Mouse (Mus musculus): ENCODE measurements around the gene Ist1. TPM values are rescaled to one million over a fixed set of nuclear protein-coding genes. Genes with fewer than 3 reads are reported as not detected.

Ist1 gene
- total RNA-seq, 1 experiment, result 28.5 TPM

- H3K4me1 ChIP-seq (ENCODE audit: control insufficient read depth in 2 of 2, insufficient read depth in 2 of 2, low read length in 2 of 2, poor library complexity in 1 of 2), result no peaks in the 10 kb centered on the region
- DNase-seq (ENCODE audit: low read depth, low spot score), result no peak
- H3K9me3 ChIP-seq (ENCODE audit: control insufficient read depth, insufficient read depth, low read depth, low read length), result no peaks in the 10 kb centered on the region
- H3K36me3 ChIP-seq (ENCODE audit: control insufficient read depth, insufficient read depth, low read length, poor library complexity, severe bottlenecking), result no peaks in the 10 kb centered on the region
- TF ChIP-seq ZC3H11A (IDR thresholded peaks at IDR 0.05; ENCODE audit: borderline replicate concordance, low read depth, low read length) (no peak), CHD2 (IDR thresholded peaks at IDR 0.05; ENCODE audit: low read depth, low read length) (no peak), MAFK (IDR thresholded peaks at IDR 0.05; ENCODE audit: insufficient read depth, low read depth, low read length) (no peak), HCFC1 (IDR thresholded peaks at IDR 0.05; ENCODE audit: borderline replicate concordance, insufficient read depth, low read length) (no peak), ZNF384 (IDR thresholded peaks at IDR 0.05; ENCODE audit: low read depth, low read length) (no peak)
- H3K27ac ChIP-seq (ENCODE audit: insufficient read depth, low read depth, low read length, poor library complexity, severe bottlenecking), result no peak overlapping the region
- H3K4me3 ChIP-seq (ENCODE audit: insufficient read depth in 1 of 2, low read depth in 1 of 2, low read length in 2 of 2, poor library complexity in 1 of 2, severe bottlenecking in 1 of 2), result no peak overlapping the region
- in situ Hi-C loops (cut with MboI; ENCODE audit: low sequenced_read_pairs in 2 of 2, unreplicated experiment in 2 of 2), result no loop called here
- no peak overlapping the region for H3K9ac ChIP-seq (ENCODE audit: insufficient read depth, low read depth, low read length, poor library complexity, severe bottlenecking)
Observed at GRCm38 (mm10) chr8:109632498-109632897, 60.6 kb downstream of the Ist1 start.

- Histone ChIP-seq H3K4me3 (ENCODE audit: insufficient read depth in 1 of 2, low read depth in 1 of 2, low read length in 2 of 2, poor library complexity in 1 of 2, severe bottlenecking in 1 of 2) (no peak overlapping the region), H3K9ac (ENCODE audit: insufficient read depth, low read depth, low read length, poor library complexity, severe bottlenecking) (no peak overlapping the region), H3K27ac (ENCODE audit: insufficient read depth, low read depth, low read length, poor library complexity, severe bottlenecking) (no peak overlapping the region), H3K4me1 (ENCODE audit: control insufficient read depth in 2 of 2, insufficient read depth in 2 of 2, low read length in 2 of 2, poor library complexity in 1 of 2) (no peaks in the 10 kb centered on the region), H3K9me3 (ENCODE audit: control insufficient read depth, insufficient read depth, low read depth, low read length) (no peaks in the 10 kb centered on the region), H3K36me3 (ENCODE audit: control insufficient read depth, insufficient read depth, low read length, poor library complexity, severe bottlenecking) (no peaks in the 10 kb centered on the region)
- in situ Hi-C loops (cut with MboI; ENCODE audit: low sequenced_read_pairs in 2 of 2, unreplicated experiment in 2 of 2), result no loop called here
- DNase-seq (ENCODE audit: low read depth, low spot score), result no peak
- TF ChIP-seq CHD2 (IDR thresholded peaks at IDR 0.05; ENCODE audit: low read depth, low read length) (no peak), ZNF384 (IDR thresholded peaks at IDR 0.05; ENCODE audit: low read depth, low read length) (no peak), HCFC1 (IDR thresholded peaks at IDR 0.05; ENCODE audit: borderline replicate concordance, insufficient read depth, low read length) (no peak)
Observed at GRCm38 (mm10) chr8:109628638-109629037, 64.4 kb downstream of the Ist1 start.

Other genes with a start within 250 kb of the Ist1 start
- gene Pmfbp1, start 199.2 kb downstream of the Ist1 start, total RNA-seq (2012; rRNA removed), result not detected in 2 replicates
- gene Dhx38, start 127.4 kb downstream of the Ist1 start, total RNA-seq (2012; rRNA removed), result 54.7 and 61.8 TPM in 2 replicates
- 4.1 and 7.8 TPM in 2 replicates for gene Txnl4b, start 127.4 kb downstream of the Ist1 start, total RNA-seq (2012; rRNA removed)
- gene Hp, start 114.1 kb downstream of the Ist1 start, total RNA-seq (2012; rRNA removed), result not detected in 2 replicates
- gene Dhodh, start 84.6 kb downstream of the Ist1 start, total RNA-seq (2012; rRNA removed), result 57.3 and 103 TPM in 2 replicates
- gene Pkd1l3, start 78.7 kb downstream of the Ist1 start, total RNA-seq (2012; rRNA removed), result 0.54 and 0.58 TPM in 2 replicates
- gene Zfp821, start 12.3 kb upstream of the Ist1 start, total RNA-seq (2012; rRNA removed), result 8.7 and 9.1 TPM in 2 replicates
- gene Atxn1l, start 44.5 kb upstream of the Ist1 start, total RNA-seq (2012; rRNA removed), result 12.3 and 13.2 TPM in 2 replicates
- 31.3 and 51.4 TPM in 2 replicates for gene Ap1g1, start 85.3 kb upstream of the Ist1 start, total RNA-seq (2012; rRNA removed)
- gene Phlpp2, start 175.3 kb upstream of the Ist1 start, total RNA-seq (2012; rRNA removed), result 2.0 and 2.9 TPM in 2 replicates

All from ES-E14 (cell line).